Mouse (Mus musculus): Measurements from ENCODE around the gene Cdk2ap1. TPM values are rescaled to one million over a fixed set of nuclear protein-coding genes. Genes with fewer than 3 reads are reported as not detected.

Gene Cdk2ap1
- 160 TPM for polyA plus RNA-seq (2014; fragmentation: Illumina TruSeq; extraction: RNeasy Lipid Tissue Mini Kit (QIAGEN cat#74804); ENCODE audit: low read depth, low replicate concordance)

GRCm38 (mm10) chr5:124362982-124363381, at the start of gene Cdk2ap1:
Cdk2ap1 (minus strand) TSS chr5:124363082.

DNA sequence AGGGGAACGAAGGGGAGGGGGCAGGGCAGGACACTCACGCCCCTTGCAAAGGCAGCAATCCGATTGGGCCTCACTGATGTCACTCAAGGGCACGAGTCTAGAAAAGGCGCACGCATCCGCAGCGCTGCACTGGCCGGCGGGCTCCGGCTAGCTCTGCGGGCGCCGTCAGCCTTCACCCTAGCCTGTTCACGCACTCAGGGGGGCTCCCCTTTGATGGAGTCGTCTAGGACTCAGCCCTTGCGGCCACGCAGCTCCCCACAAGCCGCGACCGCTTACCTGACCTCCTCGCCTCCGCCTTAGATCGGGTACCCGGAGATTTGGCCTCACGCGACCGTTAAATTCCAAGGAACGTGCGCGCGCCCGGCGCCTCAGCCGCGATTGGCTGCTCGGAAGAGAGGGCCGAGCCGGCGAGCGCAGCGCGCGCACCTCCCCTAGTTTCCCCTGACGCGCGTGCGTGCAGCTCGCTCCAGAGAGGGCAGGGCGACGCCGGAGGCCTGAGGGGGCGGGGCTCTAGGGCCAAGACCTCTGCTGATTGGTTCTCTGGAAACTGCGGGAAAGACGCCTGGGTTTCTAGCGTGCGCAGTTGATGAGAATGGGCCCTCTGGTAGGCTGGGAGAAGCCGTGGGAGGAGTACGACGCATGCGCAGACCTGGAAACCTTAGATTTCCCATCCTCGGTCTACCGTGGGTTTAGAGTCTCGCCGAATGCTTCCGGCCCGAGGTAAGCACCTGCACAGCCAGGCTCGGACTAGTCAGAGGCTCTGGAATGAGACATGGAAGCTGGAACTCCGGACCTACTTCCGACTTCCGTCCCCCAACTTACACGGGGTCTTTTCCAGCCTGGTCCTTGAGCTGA, 35.1 kb downstream of the Cdk2ap1 start, which contains the start of the genes Mphosph9 and 2810006K23Rik:
Mphosph9 (minus strand) TSS at position 463 of the 855 bp plus-strand sequence.
2810006K23Rik (plus strand) TSS at position 580 of the 855 bp plus-strand sequence.

Other genes with a start within 250 kb of the Cdk2ap1 start
- 34.7 TPM for gene Arl6ip4, start 247.0 kb downstream of the Cdk2ap1 start, polyA plus RNA-seq (2014; fragmentation: Illumina TruSeq; extraction: RNeasy Lipid Tissue Mini Kit (QIAGEN cat#74804); ENCODE audit: low read depth, low replicate concordance)
- gene Pitpnm2, start 113.3 kb downstream of the Cdk2ap1 start, polyA plus RNA-seq (2014; fragmentation: Illumina TruSeq; extraction: RNeasy Lipid Tissue Mini Kit (QIAGEN cat#74804); ENCODE audit: low read depth, low replicate concordance) = 30.2 TPM
- gene Mphosph9, start 35.1 kb downstream of the Cdk2ap1 start, polyA plus RNA-seq (2014; fragmentation: Illumina TruSeq; extraction: RNeasy Lipid Tissue Mini Kit (QIAGEN cat#74804); ENCODE audit: low read depth, low replicate concordance) = 4.4 TPM
- gene 2810006K23Rik, start 35.0 kb downstream of the Cdk2ap1 start, polyA plus RNA-seq (2014; fragmentation: Illumina TruSeq; extraction: RNeasy Lipid Tissue Mini Kit (QIAGEN cat#74804); ENCODE audit: low read depth, low replicate concordance) = 19.7 TPM
- 22.7 TPM for gene Sbno1, start 62.9 kb upstream of the Cdk2ap1 start, polyA plus RNA-seq (2014; fragmentation: Illumina TruSeq; extraction: RNeasy Lipid Tissue Mini Kit (QIAGEN cat#74804); ENCODE audit: low read depth, low replicate concordance)
- 165 TPM for gene Kmt5a, start 76.8 kb upstream of the Cdk2ap1 start, polyA plus RNA-seq (2014; fragmentation: Illumina TruSeq; extraction: RNeasy Lipid Tissue Mini Kit (QIAGEN cat#74804); ENCODE audit: low read depth, low replicate concordance)
- 8.1 TPM for gene Rilpl2, start 115.3 kb upstream of the Cdk2ap1 start, polyA plus RNA-seq (2014; fragmentation: Illumina TruSeq; extraction: RNeasy Lipid Tissue Mini Kit (QIAGEN cat#74804); ENCODE audit: low read depth, low replicate concordance)
- 14.0 TPM for gene Snrnp35, start 120.1 kb upstream of the Cdk2ap1 start, polyA plus RNA-seq (2014; fragmentation: Illumina TruSeq; extraction: RNeasy Lipid Tissue Mini Kit (QIAGEN cat#74804); ENCODE audit: low read depth, low replicate concordance)
- 280 TPM for gene Rilpl1, start 168.3 kb upstream of the Cdk2ap1 start, polyA plus RNA-seq (2014; fragmentation: Illumina TruSeq; extraction: RNeasy Lipid Tissue Mini Kit (QIAGEN cat#74804); ENCODE audit: low read depth, low replicate concordance)
- 245 TPM for gene Tmed2, start 177.6 kb upstream of the Cdk2ap1 start, polyA plus RNA-seq (2014; fragmentation: Illumina TruSeq; extraction: RNeasy Lipid Tissue Mini Kit (QIAGEN cat#74804); ENCODE audit: low read depth, low replicate concordance)
- gene Ddx55, start 189.8 kb upstream of the Cdk2ap1 start, polyA plus RNA-seq (2014; fragmentation: Illumina TruSeq; extraction: RNeasy Lipid Tissue Mini Kit (QIAGEN cat#74804); ENCODE audit: low read depth, low replicate concordance) = 9.0 TPM
- 30.1 TPM for gene Eif2b1, start 216.0 kb upstream of the Cdk2ap1 start, polyA plus RNA-seq (2014; fragmentation: Illumina TruSeq; extraction: RNeasy Lipid Tissue Mini Kit (QIAGEN cat#74804); ENCODE audit: low read depth, low replicate concordance)
- gene Gtf2h3, start 216.1 kb upstream of the Cdk2ap1 start, polyA plus RNA-seq (2014; fragmentation: Illumina TruSeq; extraction: RNeasy Lipid Tissue Mini Kit (QIAGEN cat#74804); ENCODE audit: low read depth, low replicate concordance) = 19.7 TPM

All from heart, adult 10 weeks (tissue).